Mouse (Mus musculus) monocyte, adult 5-6 weeks (primary cell): Measurements from ENCODE around the gene Rnf149. TPM values are rescaled to one million over a fixed set of nuclear protein-coding genes. Genes with fewer than 3 reads are reported as not detected.
A peak's percentile ranks its signal among the peaks of the same experiment; 100 is the strongest.

ENCODE experiments used
- ATAC-seq: fragments of 153-309, 156-312 bp; replicated peaks from 2 replicates; pipeline ENCODE4 v1.8.0; 2017; ENCODE audit warnings: mild to moderate bottlenecking; ENCODE audit not compliant: low TSS enrichment, insufficient number of reproducible peaks, severe bottlenecking, poor library complexity, low FRiP score
- total RNA-seq: library from RNA; stranded (forward); fragments of 200-1000, 200-491, 200-594 nt; gene quantifications from 3 replicates; pipeline ENCODE4 v1.2.3, GENCODE M21; 2017

Rnf149 gene
- total RNA-seq, 1 experiment from 2014 or later: 430 TPM

DNA sequence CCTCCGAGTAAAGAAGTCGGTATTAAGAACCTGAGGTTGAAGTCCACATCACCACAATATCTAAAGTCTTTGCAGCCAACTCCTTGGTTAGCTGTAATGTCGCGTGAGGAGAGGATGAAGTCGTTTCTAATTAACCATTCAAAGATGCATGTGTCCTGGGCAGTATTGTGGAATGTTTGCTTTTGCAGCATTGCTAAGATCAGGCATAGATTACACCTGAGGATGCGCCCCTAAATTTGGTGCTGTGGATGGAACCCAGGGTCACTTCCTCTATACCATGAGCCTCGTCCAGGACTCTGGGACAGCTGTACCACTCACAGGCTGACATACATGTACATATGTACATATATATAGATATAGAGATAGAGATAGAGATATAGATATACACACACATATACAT is 40.5 kb downstream of the Rnf149 start:
- ATAC-seq: no peak

DNA sequence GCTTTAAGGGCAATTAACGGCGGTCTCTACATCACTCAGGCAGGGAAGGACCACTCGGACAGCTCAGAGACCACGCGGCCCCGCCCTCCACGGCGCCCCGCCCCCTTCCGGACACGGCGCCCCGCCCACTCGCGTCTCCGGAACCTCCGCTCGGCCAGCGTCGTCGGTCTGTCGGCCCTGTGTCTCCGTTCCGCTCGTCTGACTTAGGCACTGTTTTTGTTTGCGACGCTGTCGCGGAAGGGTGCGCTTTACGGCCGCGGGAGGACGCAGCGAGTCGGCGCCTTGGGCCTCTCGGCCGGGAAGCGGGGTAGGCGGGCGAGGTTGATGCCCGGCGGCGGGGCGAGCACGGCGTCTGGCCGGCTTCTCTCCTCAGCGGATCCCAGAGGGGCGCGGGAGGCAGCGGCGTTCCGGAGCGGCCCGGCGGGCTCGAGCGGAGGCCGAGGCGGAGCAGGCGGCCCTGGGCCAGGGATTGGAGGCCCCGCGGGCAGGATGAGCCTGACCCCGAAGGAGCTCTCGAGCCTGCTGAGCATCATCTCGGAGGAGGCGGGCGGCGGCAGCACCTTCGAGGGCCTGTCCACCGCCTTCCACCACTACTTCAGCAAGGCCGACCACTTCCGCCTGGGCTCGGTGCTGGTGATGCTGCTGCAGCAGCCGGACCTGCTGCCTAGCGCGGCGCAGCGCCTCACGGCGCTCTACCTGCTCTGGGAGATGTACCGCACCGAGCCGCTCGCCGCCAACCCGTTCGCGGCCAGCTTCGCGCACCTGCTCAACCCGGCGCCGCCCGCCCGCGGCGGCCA is 41.5 kb downstream of the Rnf149 start:
- ATAC-seq: peak; percentile 88

DNA sequence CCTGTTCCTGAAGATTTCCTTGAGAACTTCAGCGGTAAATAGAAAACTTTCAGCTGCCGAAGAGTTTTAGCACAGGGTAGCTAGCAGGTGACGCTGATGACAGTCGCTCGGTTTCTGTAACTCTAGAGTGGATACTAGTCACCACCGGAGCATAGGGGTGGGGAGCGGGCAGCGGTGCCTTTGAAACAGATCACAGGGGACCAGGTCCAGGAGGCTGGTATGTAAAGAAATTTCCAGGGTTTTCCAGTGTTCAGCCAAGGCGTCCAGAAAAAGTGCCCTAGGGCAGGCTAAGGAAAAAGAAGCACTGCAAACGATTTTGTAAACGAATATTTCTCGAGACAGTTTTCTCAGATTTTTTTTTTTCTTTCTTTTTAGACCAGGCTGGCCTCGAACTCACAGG is 42.4 kb downstream of the Rnf149 start, which contains the start of gene Cnot11:
Gene Cnot11, plus strand, starts transcription at position 162 of the 400 bp plus-strand sequence.
- no peak for ATAC-seq

DNA sequence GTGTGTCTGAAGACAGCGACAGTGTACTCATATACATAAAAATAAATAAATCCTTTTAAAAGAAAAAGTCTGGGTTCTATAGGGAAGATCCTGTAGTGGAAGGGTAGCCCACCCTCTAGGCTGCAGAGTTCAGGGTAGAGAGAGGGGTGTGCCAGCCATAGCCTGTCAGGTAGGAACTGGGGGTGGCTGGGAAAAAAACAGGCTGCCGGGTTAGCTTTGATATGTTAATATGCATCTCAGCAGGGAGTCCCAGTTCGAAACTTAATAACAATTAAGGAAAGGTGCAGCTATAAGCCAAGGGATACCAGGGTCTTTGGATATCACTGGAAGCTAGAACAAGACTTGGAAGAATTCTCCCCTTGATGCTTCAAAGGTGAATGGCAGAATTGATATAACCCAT is 43.3 kb downstream of the Rnf149 start:
- no peak for ATAC-seq

DNA sequence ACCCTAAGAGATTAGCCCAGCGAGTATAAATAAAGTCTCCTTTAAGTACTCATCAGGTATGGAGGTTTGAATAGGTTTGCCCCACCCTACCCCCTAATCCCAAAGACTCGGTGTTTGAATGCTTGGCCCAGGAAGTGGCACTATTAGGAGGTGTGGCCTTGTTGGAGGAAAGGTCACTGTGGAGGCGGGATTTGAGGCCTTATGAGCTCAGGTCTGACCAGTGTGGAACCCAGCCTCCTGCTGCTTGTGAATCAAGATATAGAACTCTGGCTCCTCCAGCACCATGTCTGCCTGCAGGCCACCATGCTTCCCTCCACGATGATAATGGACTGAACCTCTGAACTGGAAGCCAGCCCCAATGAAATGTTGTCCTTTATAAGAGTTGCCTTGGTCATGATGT is 46.2 kb downstream of the Rnf149 start:
- no peak for ATAC-seq

DNA sequence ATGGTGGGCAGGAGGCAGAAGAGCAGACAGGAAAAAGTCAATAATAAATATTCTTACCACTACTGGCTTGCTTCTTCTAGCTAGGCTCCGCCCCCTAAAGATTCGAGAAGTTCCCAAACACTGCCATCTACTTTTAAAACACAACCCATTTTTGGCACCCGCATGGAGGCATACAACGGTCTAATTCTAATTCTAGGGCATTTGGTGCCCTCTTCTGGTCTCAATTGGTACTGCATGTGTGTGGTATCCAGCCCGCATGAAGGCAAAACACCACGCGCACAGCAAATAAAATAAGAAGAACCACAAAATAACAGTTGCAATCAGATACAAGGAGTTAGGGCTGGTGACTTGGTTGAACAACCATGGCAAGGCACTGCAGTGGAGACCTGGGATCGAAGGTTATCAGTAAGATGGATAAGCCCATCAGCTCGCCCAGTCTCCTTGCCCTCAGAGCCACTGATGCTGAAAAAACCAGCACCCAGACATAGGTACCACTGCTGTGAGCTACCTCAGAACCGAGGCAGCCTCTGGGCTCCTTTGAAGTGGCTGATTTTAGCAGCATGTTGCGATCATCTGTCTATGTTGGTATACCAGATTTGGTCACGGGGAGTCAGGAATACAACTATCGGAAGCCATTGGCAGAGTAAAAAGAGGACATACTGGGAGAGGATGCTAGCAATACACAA is 46.8 kb downstream of the Rnf149 start:
- peak; percentile 60 for ATAC-seq

DNA sequence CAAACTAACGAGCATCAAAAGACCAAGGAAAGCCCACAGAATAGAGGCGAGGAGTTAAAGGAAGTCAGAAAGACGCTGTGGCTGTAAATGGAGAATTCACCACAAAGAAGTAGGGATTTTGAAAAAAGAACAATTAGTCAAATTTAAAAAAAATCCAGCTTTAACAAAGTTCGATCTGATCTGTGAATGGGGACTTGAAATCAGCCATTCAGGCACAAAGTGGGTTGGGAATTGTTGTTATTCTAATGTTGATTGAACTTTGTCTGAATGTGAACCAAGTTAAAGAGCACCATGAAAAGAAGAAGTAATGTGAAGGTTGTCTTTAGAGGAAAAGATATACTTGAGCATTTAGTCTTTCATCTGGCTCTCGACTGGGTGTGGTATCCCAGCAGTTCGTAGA is 48.9 kb downstream of the Rnf149 start:
- no peak for ATAC-seq

DNA sequence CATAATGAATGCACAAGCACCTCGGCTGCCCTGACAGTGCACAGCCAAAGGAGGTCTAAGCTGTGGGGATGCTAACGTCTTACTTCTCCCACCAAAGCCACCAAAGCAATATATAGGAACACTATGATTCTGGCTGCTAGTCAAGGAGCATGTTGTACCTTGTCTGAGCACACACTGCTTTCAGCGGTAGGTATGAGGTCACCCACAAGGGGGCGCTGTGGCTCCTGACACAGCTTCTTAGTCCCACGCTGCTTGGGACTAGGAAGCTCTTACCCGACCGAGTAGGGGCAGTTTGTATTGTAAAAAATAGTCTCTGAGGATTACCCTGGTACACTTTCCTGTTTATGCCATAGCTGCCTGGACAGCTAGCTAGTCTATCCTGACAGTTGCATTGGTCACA is 49.8 kb downstream of the Rnf149 start:
- peak; percentile 55 for ATAC-seq

DNA sequence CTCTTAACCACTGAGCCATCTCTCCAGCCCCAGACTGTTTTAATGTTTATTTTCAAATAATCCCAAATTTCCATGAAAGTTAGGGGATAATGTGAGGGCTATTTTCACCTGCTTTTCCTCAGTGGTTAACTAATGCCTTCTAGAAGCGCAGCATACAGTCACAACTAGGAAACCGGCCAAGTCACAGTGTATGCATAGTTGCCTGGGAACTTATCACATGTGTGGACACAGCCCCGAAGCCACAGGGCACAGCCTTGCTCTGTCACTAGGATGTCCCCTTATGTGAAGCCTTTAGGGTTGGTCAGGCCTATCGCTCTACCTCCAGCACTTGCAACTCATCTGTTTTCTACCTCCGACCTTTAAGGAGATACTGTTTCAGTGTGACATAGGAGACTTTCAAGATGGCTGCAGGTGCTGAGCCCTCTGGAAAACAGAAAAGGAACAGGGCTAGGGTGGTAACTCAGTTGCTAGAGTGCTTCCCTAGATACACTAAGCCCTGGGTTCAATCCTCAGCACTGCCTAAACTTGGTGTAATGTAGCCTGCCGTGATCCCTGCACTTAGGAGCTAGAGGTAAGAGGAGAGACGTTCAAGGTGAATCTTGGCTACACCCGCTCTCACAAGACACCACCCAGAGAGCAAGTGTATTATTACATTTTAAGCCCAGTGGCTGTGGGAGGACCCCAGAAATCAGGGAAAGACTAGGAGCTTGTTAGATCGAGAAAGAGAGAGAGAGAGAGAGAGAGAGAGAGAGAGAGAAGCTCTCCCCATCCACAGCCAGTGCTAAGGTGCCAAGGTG is 50.6 kb downstream of the Rnf149 start:
- no peak for ATAC-seq

DNA sequence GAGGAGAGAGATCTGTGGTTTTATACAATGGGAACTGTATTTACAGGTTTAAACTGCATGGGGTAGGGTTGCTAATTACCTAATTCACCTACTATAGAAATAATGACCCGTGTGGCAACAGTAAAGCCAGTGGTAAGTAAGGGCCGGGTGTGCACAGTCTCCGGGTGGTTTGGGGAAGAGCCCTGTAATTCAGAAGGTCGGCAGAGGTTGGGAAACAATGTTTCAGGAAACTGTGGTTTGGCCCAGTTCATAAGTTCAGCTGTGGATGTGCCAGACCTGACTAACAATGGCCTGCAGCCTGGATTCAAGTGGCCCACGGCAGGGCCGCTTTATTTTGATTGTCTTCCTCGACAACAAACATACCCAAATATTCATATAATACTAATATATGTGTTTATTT is 51.4 kb downstream of the Rnf149 start:
- peak; percentile 81 for ATAC-seq

DNA sequence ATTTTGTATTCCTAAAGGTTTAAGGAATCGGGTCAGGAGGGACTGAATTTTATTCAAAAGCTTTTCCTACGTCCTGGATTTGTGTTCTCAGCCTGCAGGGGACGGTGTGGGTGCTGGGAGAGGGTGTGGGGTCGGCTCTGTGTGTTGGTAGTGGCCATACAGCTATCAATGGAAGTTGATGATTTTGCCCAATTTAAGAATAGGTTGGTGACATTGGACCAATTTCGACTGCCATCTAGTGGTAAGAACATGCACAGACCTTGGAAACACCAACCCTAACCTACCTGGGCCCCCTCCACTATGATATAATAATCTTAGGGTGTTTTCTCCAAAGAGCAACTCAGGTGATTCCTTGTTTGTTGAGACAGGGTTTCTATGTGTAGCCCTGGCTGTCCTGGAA is 54.7 kb downstream of the Rnf149 start:
- peak; percentile 32; the same call in 1 of the 2 replicates for ATAC-seq

DNA sequence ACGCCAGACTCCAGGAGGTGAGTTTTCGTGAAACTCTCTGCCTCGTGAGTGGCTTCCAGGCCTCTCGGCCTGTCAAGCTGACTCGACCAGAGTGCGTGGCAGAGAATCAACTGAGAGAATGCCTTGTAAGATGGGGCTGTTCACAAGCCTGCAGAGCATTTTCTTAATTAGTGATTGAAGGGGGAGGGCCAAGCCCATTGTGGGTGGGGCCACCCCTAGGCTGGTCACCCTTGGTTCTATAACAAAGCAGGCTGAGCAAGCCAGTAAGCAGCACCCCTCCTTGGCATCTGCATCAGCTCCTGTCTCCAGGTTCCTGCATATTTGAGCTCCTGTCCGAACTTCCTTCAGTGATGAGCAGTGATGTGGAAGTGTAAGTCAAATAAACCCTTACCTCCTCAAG is 55.9 kb downstream of the Rnf149 start:
- ATAC-seq: no peak

DNA sequence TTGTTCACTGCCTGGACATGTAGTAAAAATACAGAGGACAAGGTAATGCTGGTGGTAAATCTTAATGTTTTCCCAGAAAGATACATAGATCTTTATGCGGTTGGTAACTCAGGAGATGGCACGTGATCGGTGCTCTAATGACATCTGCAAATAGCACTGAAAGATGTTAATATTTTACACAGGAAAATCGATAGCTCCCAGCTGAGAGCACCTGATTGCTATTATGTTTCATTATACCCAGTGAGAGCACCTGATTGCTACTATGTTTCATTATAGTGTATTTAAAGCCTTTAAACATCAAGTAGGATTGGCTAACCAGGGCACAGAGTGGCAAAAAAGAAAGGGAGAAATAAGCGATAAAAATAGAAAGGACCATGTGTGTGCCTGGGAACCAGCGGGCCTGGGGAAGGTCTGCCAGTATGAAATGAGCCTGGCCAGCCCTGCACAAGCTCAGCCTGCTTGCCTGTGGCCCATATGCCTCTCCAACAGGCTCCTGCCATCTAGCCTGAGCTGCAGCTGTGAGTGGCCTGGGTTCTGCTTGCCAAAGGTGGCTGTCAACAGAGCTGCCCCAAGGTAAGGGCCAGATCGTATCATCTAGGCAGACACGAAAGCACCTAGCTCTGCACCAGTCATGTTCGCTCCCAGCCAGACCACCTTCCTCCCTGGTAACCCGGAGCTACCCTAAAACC is 61.8 kb downstream of the Rnf149 start:
- ATAC-seq: no peak

DNA sequence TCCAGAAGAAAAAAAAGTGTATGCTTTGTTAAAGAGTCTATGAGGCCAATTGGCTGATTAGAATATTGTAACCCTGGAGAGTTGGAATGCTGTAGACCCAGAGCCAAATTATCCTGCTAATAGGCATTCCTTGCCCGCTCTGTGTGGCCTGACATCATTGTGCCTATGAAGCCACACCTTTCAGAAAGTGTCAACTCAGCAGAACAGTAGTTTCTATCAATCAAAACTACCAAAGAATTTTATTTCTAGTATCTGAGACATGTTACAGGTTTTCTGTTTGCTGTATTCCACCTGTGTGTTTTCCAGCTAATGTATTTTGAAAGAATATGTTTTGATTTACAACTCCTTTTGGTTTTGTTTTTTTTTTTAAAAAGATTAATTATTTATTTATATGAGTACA is 65.0 kb downstream of the Rnf149 start:
- ATAC-seq: no peak

DNA sequence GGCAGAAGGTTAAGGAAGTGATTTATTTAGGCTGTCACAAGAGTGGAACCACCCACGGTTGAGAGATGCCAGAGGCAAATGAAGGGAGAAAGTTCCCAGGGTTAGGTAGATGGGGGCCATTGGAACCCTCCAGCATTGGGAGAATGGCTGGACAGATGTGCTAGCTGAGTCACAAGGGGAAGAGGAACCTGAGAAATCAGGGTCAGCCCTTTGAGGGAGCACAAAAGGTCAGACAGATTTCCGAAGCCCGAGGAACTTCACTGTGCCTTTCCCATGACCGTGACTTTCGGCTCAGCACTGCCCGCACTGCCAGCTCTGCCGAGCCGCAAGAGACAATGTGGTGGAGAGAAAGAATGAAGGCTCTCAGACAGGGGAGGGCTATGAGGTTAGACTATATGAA is 65.4 kb downstream of the Rnf149 start:
- peak; percentile 77 for ATAC-seq

DNA sequence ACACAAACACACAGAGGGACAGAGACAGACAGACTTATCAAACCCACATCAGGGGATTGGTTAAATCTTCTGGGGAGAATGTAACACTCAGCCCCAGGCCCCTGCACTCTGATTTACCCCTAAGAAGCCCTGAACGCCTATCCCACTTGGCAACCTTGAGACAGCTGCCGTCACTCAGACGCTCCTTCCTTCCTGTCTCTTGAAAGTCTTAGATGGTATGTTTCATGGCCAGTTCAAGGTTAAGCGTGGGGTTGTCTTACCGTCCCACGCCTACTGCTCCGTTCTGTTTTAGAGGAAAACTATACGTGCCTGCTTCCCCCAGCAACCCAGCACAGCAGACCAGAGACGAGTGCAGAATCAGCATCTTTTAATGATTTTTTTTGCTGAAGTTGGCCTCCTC is 71.6 kb downstream of the Rnf149 start:
- no peak for ATAC-seq

DNA sequence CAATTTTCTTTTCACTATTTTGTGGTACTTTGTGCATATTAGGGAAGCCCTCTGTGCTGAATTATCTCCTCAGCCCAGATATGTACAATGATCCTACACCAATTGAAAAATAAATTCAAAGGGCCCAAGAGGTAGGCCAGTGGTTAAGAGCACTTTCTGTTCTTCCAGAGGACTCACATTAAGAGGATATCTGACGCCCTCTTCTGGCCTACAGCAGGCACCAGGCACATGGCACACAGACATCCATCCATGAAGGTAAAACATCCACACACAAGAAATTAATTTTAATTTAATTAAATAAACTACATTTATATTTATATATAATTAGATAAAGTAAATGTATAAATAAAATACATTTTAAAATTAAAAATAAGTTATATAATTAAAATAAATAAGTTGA is 72.9 kb downstream of the Rnf149 start:
- 0 out of 2 replicates have a peak, but pooled peaks have one; percentile 17 for ATAC-seq

DNA sequence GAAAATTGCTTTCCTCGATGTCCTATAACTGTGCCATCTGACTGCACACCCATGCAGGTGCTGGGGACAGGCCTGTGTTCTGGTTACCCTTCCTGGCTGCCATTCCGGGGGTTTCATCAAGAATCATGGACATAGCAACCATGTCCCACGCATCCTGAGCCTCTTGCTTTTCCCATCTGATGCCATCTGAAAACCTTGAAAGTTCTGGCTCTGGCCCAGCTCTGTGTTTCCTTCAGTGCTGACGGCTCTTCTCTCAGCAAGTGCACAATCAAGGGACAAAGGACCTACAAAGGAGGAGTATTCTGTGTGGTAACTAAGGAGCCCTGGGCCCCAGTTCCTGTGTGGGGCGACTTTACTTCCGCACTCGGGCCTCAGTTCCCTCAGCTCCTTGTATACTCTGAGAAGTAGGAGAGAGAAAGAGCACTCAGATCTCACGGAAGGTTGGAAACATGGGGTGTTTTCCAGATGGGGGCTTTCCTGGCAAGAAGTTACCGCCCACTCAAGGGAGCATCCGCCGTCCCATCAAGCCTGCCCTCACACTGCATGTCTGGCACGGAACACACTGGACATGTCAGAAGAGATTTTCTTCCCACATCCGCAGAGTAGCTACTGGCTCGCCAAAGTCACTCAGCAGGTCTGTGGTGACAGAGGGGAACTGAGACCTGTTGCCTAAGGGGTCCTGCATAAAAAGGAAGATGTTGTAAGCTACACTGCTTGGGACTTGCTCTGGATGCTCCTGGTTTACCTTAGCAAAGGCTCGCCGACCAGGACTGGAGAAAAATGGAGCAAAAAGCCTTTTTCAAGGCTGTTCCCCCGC is 74.2 kb downstream of the Rnf149 start:
- peak; percentile 93 for ATAC-seq
